Mouse (Mus musculus) spleen, adult 2 months (tissue): Measurements from ENCODE around the gene Arhgef40.

ENCODE experiments used
- CTCF ChIP-seq: fragments of 200-500 bp; IDR thresholded peaks from 2 replicates; pipeline ENCODE4 v1.5.1; 2011; ENCODE audit warnings: mild to moderate bottlenecking, inconsistent platforms; ENCODE audit not compliant: insufficient read depth, insufficient read length, insufficient replicate concordance; ENCODE audit errors: extremely low read depth
- POLR2A ChIP-seq: fragments of 200-500 bp; IDR thresholded peaks from 2 replicates; pipeline ENCODE4 v1.6.1; 2011; ENCODE audit warnings: low read depth, low read length, inconsistent platforms

GRCm38 (mm10) chr14:52017662-52018061, 33.1 kb downstream of the Arhgef40 start:
- TF ChIP-seq POLR2A (no peak), CTCF (no peak)
